Mouse (Mus musculus): Measurements from ENCODE around the gene Dab2ip.

Gene Dab2ip

GRCm38 (mm10) chr2:35654795-35655194 is 96.7 kb downstream of the Dab2ip start:
- no peak for DNase-seq (ENCODE audit: low spot score)

- no peak for DNase-seq (ENCODE audit: low spot score)
Observed at GRCm38 (mm10) chr2:35655996-35656395, 97.9 kb downstream of the Dab2ip start.

GRCm38 (mm10) chr2:35658311-35658710 is 100.2 kb downstream of the Dab2ip start:
- DNase-seq (ENCODE audit: low spot score) = no peak

GRCm38 (mm10) chr2:35659578-35660194 is 101.6 kb downstream of the Dab2ip start:
- DNase-seq (ENCODE audit: low spot score) = no peak

GRCm38 (mm10) chr2:35660953-35661374 is 102.9 kb downstream of the Dab2ip start:
- no peak for DNase-seq (ENCODE audit: low spot score)

GRCm38 (mm10) chr2:35661454-35662000 is 103.5 kb downstream of the Dab2ip start:
- DNase-seq (ENCODE audit: low spot score) = peak; percentile 41

- DNase-seq (ENCODE audit: low spot score) = no peak
Observed at GRCm38 (mm10) chr2:35662001-35662491, 104.0 kb downstream of the Dab2ip start.

GRCm38 (mm10) chr2:35662738-35663550 is 104.9 kb downstream of the Dab2ip start:
- DNase-seq (ENCODE audit: low spot score) = no peak

- DNase-seq (ENCODE audit: low spot score) = no peak
Observed at GRCm38 (mm10) chr2:35667746-35668145, 109.7 kb downstream of the Dab2ip start.

- no peak for DNase-seq (ENCODE audit: low spot score)
Observed at GRCm38 (mm10) chr2:35669217-35669616, 111.2 kb downstream of the Dab2ip start.

GRCm38 (mm10) chr2:35669748-35670147 is 111.7 kb downstream of the Dab2ip start:
- no peak for DNase-seq (ENCODE audit: low spot score)

- no peak for DNase-seq (ENCODE audit: low spot score)
Observed at GRCm38 (mm10) chr2:35670300-35670699, 112.2 kb downstream of the Dab2ip start.

GRCm38 (mm10) chr2:35671980-35672910 is 114.2 kb downstream of the Dab2ip start:
- no peak for DNase-seq (ENCODE audit: low spot score)

GRCm38 (mm10) chr2:35673181-35673580 is 115.1 kb downstream of the Dab2ip start:
- DNase-seq (ENCODE audit: low spot score) = no peak

- no peak for DNase-seq (ENCODE audit: low spot score)
Observed at GRCm38 (mm10) chr2:35673986-35674385, 115.9 kb downstream of the Dab2ip start.

- DNase-seq (ENCODE audit: low spot score) = no peak
Observed at GRCm38 (mm10) chr2:35674431-35674830, 116.4 kb downstream of the Dab2ip start.

GRCm38 (mm10) chr2:35676075-35676665 is 118.1 kb downstream of the Dab2ip start:
- DNase-seq (ENCODE audit: low spot score) = no peak

- DNase-seq (ENCODE audit: low spot score) = no peak
Observed at GRCm38 (mm10) chr2:35677855-35678254, 119.8 kb downstream of the Dab2ip start.

- DNase-seq (ENCODE audit: low spot score) = no peak
Observed at GRCm38 (mm10) chr2:35678440-35678839, 120.4 kb downstream of the Dab2ip start.

- DNase-seq (ENCODE audit: low spot score) = no peak
Observed at GRCm38 (mm10) chr2:35679812-35680672, 122.0 kb downstream of the Dab2ip start.
